Mouse (Mus musculus) embryonic fibroblast, embryonic 13.5 days (primary cell): ENCODE measurements around the gene Gpx3.

Experiments
- CTCF ChIP-seq: IDR thresholded peaks from 2 replicates; pipeline ENCODE4 v1.5.1; 2011; ENCODE audit warnings: mild to moderate bottlenecking, control low read depth, low read length, moderate library complexity, borderline replicate concordance; ENCODE audit not compliant: insufficient read depth
- POLR2A ChIP-seq: IDR thresholded peaks from 2 replicates; pipeline ENCODE4 v1.6.1; 2011; ENCODE audit warnings: low read depth, mild to moderate bottlenecking, control low read depth, low read length, moderate library complexity

- TF ChIP-seq CTCF (no peak), POLR2A (no peak)
Measured at GRCm38 (mm10) chr11:54944702-54945101, 42.4 kb downstream of the Gpx3 start.
